Mouse (Mus musculus): ENCODE results near the gene Lrrc43. TPM values are rescaled to one million over a fixed set of nuclear protein-coding genes. Genes with fewer than 3 reads are reported as not detected.
"Not testable (repeated sequence)": the region's sequence is repeated elsewhere in the genome, so short reads cannot be mapped to it uniquely, and the experiment has no call there.

Gene Lrrc43
- polyA plus RNA-seq, 1 experiment, result 131 TPM

GRCm38 (mm10) chr5:123499717-123500116 lies 10.6 kb downstream of the Lrrc43 start:
- H3K4me1 ChIP-seq (ENCODE audit: control insufficient read depth, insufficient read depth, low read length), result peaks cover 7% of the 10 kb centered on the region
- no peaks in the 10 kb centered on the region for H3K36me3 ChIP-seq (ENCODE audit: control insufficient read depth, insufficient read depth, low read length)
- no peak overlapping the region for H3K27ac ChIP-seq (ENCODE audit: control insufficient read depth, insufficient read depth, low read depth, low read length)
- H3K27me3 ChIP-seq (ENCODE audit: control insufficient read depth, insufficient read depth, low read length), result no peaks in the 10 kb centered on the region
- TF ChIP-seq CTCF (IDR thresholded peaks at IDR 0.05; ENCODE audit: control insufficient read depth, insufficient read depth, insufficient replicate concordance, low read depth, low read length) (peak; percentile 14; the same call in 1 of the 2 replicates), POLR2A (IDR thresholded peaks at IDR 0.05; ENCODE audit: control insufficient read depth, low read depth, low read length) (no peak)
- H3K4me3 ChIP-seq (ENCODE audit: control insufficient read depth, low read depth, low read length), result no peak overlapping the region

GRCm38 (mm10) chr5:123501973-123502372 lies 12.9 kb downstream of the Lrrc43 start:
- H3K4me1 ChIP-seq (ENCODE audit: control insufficient read depth, insufficient read depth, low read length), result peaks cover 7% of the 10 kb centered on the region
- H3K4me3 ChIP-seq (ENCODE audit: control insufficient read depth, low read depth, low read length), result no peak overlapping the region
- TF ChIP-seq CTCF (IDR thresholded peaks at IDR 0.05; ENCODE audit: control insufficient read depth, insufficient read depth, insufficient replicate concordance, low read depth, low read length) (no peak), POLR2A (IDR thresholded peaks at IDR 0.05; ENCODE audit: control insufficient read depth, low read depth, low read length) (no peak)
- H3K27me3 ChIP-seq (ENCODE audit: control insufficient read depth, insufficient read depth, low read length), result no peaks in the 10 kb centered on the region
- H3K27ac ChIP-seq (ENCODE audit: control insufficient read depth, insufficient read depth, low read depth, low read length), result no peak overlapping the region
- no peaks in the 10 kb centered on the region for H3K36me3 ChIP-seq (ENCODE audit: control insufficient read depth, insufficient read depth, low read length)

GRCm38 (mm10) chr5:123507936-123508723 lies 19.0 kb downstream of the Lrrc43 start:
- Histone ChIP-seq H3K4me1 (ENCODE audit: control insufficient read depth, insufficient read depth, low read length) (peaks cover 20% of the 10 kb centered on the region), H3K27me3 (ENCODE audit: control insufficient read depth, insufficient read depth, low read length) (no peaks in the 10 kb centered on the region), H3K27ac (ENCODE audit: control insufficient read depth, insufficient read depth, low read depth, low read length) (peak overlapping the region; percentile 65), H3K36me3 (ENCODE audit: control insufficient read depth, insufficient read depth, low read length) (no peaks in the 10 kb centered on the region; the same call in 1 of the 2 replicates), H3K4me3 (ENCODE audit: control insufficient read depth, low read depth, low read length) (peak overlapping the region; percentile 77)
- no peak for TF ChIP-seq CTCF (IDR thresholded peaks at IDR 0.05; ENCODE audit: control insufficient read depth, insufficient read depth, insufficient replicate concordance, low read depth, low read length)
- peak; percentile 49; the same call in 1 of the 2 replicates for TF ChIP-seq POLR2A (IDR thresholded peaks at IDR 0.05; ENCODE audit: control insufficient read depth, low read depth, low read length)

GRCm38 (mm10) chr5:123508921-123509320 lies 19.8 kb downstream of the Lrrc43 start:
- peak overlapping the region; percentile 7; the same call in 1 of the 2 replicates for H3K27ac ChIP-seq (ENCODE audit: control insufficient read depth, insufficient read depth, low read depth, low read length)
- no peak for TF ChIP-seq POLR2A (IDR thresholded peaks at IDR 0.05; ENCODE audit: control insufficient read depth, low read depth, low read length)
- TF ChIP-seq CTCF (IDR thresholded peaks at IDR 0.05; ENCODE audit: control insufficient read depth, insufficient read depth, insufficient replicate concordance, low read depth, low read length), result no peak

GRCm38 (mm10) chr5:123510160-123510559 lies 21.1 kb downstream of the Lrrc43 start, which contains the start of gene B3gnt4:
Gene B3gnt4, plus strand, starts transcription at chr5:123510460.
- no peak for TF ChIP-seq CTCF (IDR thresholded peaks at IDR 0.05; ENCODE audit: control insufficient read depth, insufficient read depth, insufficient replicate concordance, low read depth, low read length)
- TF ChIP-seq POLR2A (IDR thresholded peaks at IDR 0.05; ENCODE audit: control insufficient read depth, low read depth, low read length), result no peak

More at GRCm38 (mm10) chr5:123508921-123509320, 19.8 kb downstream of the Lrrc43 start:
- Histone ChIP-seq H3K36me3 (ENCODE audit: control insufficient read depth, insufficient read depth, low read length) (no peaks in the 10 kb centered on the region; the same call in 1 of the 2 replicates), H3K4me3 (ENCODE audit: control insufficient read depth, low read depth, low read length) (peak overlapping the region; percentile 77), H3K4me1 (ENCODE audit: control insufficient read depth, insufficient read depth, low read length) (peaks cover 20% of the 10 kb centered on the region), H3K27me3 (ENCODE audit: control insufficient read depth, insufficient read depth, low read length) (no peaks in the 10 kb centered on the region)

GRCm38 (mm10) chr5:123511426-123511825 lies 22.3 kb downstream of the Lrrc43 start:
- not testable (repeated sequence) for H3K36me3 ChIP-seq (ENCODE audit: control insufficient read depth, insufficient read depth, low read length); H3K4me3 ChIP-seq (ENCODE audit: control insufficient read depth, low read depth, low read length); H3K27ac ChIP-seq (ENCODE audit: control insufficient read depth, insufficient read depth, low read depth, low read length); H3K27me3 ChIP-seq (ENCODE audit: control insufficient read depth, insufficient read depth, low read length)
- H3K4me1 ChIP-seq (ENCODE audit: control insufficient read depth, insufficient read depth, low read length), result peaks cover 20% of the 10 kb centered on the region

More at GRCm38 (mm10) chr5:123510160-123510559, 21.1 kb downstream of the Lrrc43 start, which contains the start of gene B3gnt4:
- Histone ChIP-seq H3K27ac (ENCODE audit: control insufficient read depth, insufficient read depth, low read depth, low read length) (no peak within 1 kb of the TSS; the same call in 1 of the 2 replicates), H3K27me3 (ENCODE audit: control insufficient read depth, insufficient read depth, low read length) (no peaks in the 10 kb centered on the region), H3K4me3 (ENCODE audit: control insufficient read depth, low read depth, low read length) (no peak within 1 kb of the TSS), H3K4me1 (ENCODE audit: control insufficient read depth, insufficient read depth, low read length) (peaks cover 20% of the 10 kb centered on the region), H3K36me3 (ENCODE audit: control insufficient read depth, insufficient read depth, low read length) (no peaks in the 10 kb centered on the region; the same call in 1 of the 2 replicates)

GRCm38 (mm10) chr5:123512102-123512501 lies 23.0 kb downstream of the Lrrc43 start:
- Histone ChIP-seq H3K4me1 (ENCODE audit: control insufficient read depth, insufficient read depth, low read length) (peaks cover 20% of the 10 kb centered on the region), H3K4me3 (ENCODE audit: control insufficient read depth, low read depth, low read length) (no peak overlapping the region), H3K27ac (ENCODE audit: control insufficient read depth, insufficient read depth, low read depth, low read length) (no peak overlapping the region), H3K36me3 (ENCODE audit: control insufficient read depth, insufficient read depth, low read length) (peaks cover 3% of the 10 kb centered on the region; the same call in 1 of the 2 replicates), H3K27me3 (ENCODE audit: control insufficient read depth, insufficient read depth, low read length) (no peaks in the 10 kb centered on the region)
- TF ChIP-seq CTCF (IDR thresholded peaks at IDR 0.05; ENCODE audit: control insufficient read depth, insufficient read depth, insufficient replicate concordance, low read depth, low read length) (no peak), POLR2A (IDR thresholded peaks at IDR 0.05; ENCODE audit: control insufficient read depth, low read depth, low read length) (no peak; the same call in 1 of the 2 replicates)

Data from testis, adult 2 months (tissue).